Mouse (Mus musculus) bone marrow, adult 2 months (tissue): Measurements from ENCODE around the gene Bag3.

ENCODE experiments used
- CTCF ChIP-seq: fragments of 200-500 bp; IDR thresholded peaks from 2 replicates; pipeline ENCODE4 v1.5.1; 2011; ENCODE audit warnings: low read length, control low read depth; ENCODE audit not compliant: control insufficient read depth, insufficient read depth
- POLR2A ChIP-seq: fragments of 200-500 bp; IDR thresholded peaks from 2 replicates; pipeline ENCODE4 v1.6.1; 2011; ENCODE audit warnings: low read depth, mild to moderate bottlenecking, control low read depth, low read length, borderline replicate concordance; ENCODE audit not compliant: control insufficient read depth

- TF ChIP-seq CTCF, result no peak
- no peak for TF ChIP-seq POLR2A
Observed at GRCm38 (mm10) chr7:128587334-128587933, 64.0 kb downstream of the Bag3 start.
